Mouse (Mus musculus) embryonic facial prominence, embryonic 12.5 days (tissue): Measurements from ENCODE around the gene Ssc4d. TPM values are rescaled to one million over a fixed set of nuclear protein-coding genes. Genes with fewer than 3 reads are reported as not detected.

Experiments used
- ATAC-seq: fragments of 200-750 bp; cut with Nextera tagmentation; 2 replicates; pipeline ENCODE4 v1.8.0; 2017; ENCODE audit not compliant: insufficient number of reproducible peaks, insufficient read depth, low FRiP score, low TSS enrichment
- H3K27ac ChIP-seq: fragments of 300-500 bp; sonication (generic); 2 replicates; pipeline ENCODE4 v1.5.1; 2016; ENCODE audit warnings: mild to moderate bottlenecking
- H3K27me3 ChIP-seq: fragments of 300-500 bp; sonication (generic); 2 replicates; pipeline ENCODE4 v1.6.1; 2016; ENCODE audit warnings: mild to moderate bottlenecking, moderate library complexity
- H3K36me3 ChIP-seq: fragments of 300-500 bp; sonication (generic); 2 replicates; pipeline ENCODE4 v1.6.1; 2016; ENCODE audit warnings: mild to moderate bottlenecking
- H3K4me1 ChIP-seq: fragments of 300-500 bp; sonication (generic); 2 replicates; pipeline ENCODE4 v1.6.1; 2016
- H3K4me2 ChIP-seq: fragments of 300-500 bp; sonication (generic); replicated peaks from 2 replicates; pipeline ENCODE4 v1.6.1; 2016; ENCODE audit warnings: mild to moderate bottlenecking, moderate library complexity
- H3K4me3 ChIP-seq: fragments of 300-500 bp; sonication (generic); 2 replicates; pipeline ENCODE4 v1.5.1; 2016; ENCODE audit warnings: mild to moderate bottlenecking
- H3K9ac ChIP-seq: fragments of 300-500 bp; sonication (generic); 2 replicates; pipeline ENCODE4 v1.6.1; 2016; ENCODE audit warnings: mild to moderate bottlenecking, moderate library complexity
- H3K9me3 ChIP-seq: fragments of 300-500 bp; sonication (generic); 2 replicates; pipeline ENCODE4 v1.6.1; 2016; ENCODE audit warnings: mild to moderate bottlenecking, moderate library complexity
- WGBS: fragments of 180-500 bp; shearing (Covaris S2); methylation state at CpG from one replicate; pipeline ENCODE4 v1.1.7; 2016; 5-methylcytosine and 5-hydroxymethylcytosine counted together
- polyA plus RNA-seq: library from polyadenylated mRNA; unstranded; fragments of >200 nt; fragmentation: Nextera tagmentation; extraction: Ambion mirVana; gene quantifications from 2 replicates; pipeline ENCODE4 v1.2.1, GENCODE M21; 2016

The Ssc4d gene
- polyA plus RNA-seq, 1 experiment from 2014 or later: 4.7 TPM

DNA sequence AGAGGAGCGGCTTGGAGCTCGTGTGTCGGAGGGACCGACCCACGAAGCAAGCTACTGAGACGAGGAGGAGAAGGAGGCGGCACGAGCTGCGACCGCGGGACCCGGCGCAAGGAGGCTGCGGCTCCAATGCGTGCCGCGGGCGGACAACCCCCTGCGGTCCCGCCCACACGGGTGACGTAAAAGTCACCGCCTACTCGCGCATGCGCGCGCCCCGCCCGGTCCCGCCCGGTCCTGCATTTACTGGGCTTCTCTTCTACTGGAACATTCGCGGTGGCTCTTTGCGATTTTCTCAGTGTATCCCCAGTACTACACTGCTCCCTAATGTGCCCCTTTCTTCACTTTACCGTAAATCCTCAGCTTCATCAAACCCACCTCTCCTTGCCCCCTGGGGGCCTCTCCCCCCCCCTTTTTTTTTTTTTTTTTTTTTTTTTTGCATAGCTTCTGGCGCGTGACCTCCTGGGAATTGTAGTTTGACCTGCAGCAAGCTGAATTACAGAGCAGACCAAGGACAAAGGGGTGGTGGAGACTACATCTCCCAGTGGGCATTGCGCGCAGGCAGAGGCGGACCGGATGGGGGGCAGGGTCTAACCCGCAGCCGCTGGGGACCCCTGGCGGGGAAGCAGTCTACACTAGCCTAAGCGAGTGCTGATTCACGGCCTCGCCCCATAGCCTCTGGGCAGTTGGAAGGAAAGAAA, 39.7 kb downstream of the Ssc4d start, which contains the start of gene Ywhag:
TSS of gene Ywhag (minus strand) at position 136 of the 695 bp plus-strand sequence.
- Histone ChIP-seq H3K9ac (peak within 1 kb of the TSS; percentile 89), H3K27ac (peak within 1 kb of the TSS; percentile 95), H3K9me3 (no peaks in the 10 kb centered on the region), H3K27me3 (no peaks in the 10 kb centered on the region), H3K4me2 (peak within 1 kb of the TSS; percentile 53), H3K36me3 (peaks cover 24% of the 10 kb centered on the region), H3K4me3 (peak within 1 kb of the TSS; percentile 97), H3K4me1 (peaks cover 15% of the 10 kb centered on the region)
- ATAC-seq: peak; percentile 93
- whole genome bisulfite sequencing: under 1% methylated on average over 48 of the region's 48 CpGs

DNA sequence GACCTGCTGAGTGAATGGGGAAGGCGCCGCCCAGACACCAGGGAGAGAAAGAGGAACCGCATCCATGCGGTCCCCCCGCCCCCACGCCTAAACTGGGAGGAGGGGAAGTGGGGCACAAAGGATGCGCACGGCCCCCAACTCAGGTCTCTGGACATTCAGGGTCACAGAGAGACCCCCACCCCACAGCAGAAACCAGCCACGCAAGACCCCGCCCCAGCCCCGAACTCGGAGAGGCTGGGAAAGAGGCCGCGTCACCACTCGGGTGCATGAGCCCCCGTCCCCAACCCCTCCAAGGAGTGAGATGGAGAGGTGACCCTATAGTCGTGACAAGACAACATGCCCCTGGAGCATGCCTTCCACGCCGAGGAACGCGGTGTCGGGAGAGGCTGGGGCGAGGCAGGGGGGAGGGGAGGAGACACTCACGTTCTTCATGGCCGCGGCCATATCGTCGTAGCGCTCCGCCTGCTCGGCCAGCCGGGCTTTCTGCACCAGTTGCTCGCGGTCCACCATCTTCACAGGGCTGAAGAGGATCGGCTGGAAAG, 40.4 kb downstream of the Ssc4d start:
- ATAC-seq: peak; percentile 31
- no peaks in the 10 kb centered on the region for H3K9me3 ChIP-seq
- no peaks in the 10 kb centered on the region for H3K27me3 ChIP-seq
- peak overlapping the region; percentile 97 for H3K4me3 ChIP-seq
- H3K9ac ChIP-seq: peak overlapping the region; percentile 89
- under 1% methylated on average over 35 of the region's 35 CpGs for WGBS
- peaks cover 15% of the 10 kb centered on the region for H3K4me1 ChIP-seq
- peak overlapping the region; percentile 53 for H3K4me2 ChIP-seq
- peaks cover 31% of the 10 kb centered on the region for H3K36me3 ChIP-seq
- H3K27ac ChIP-seq: peak overlapping the region; percentile 95

DNA sequence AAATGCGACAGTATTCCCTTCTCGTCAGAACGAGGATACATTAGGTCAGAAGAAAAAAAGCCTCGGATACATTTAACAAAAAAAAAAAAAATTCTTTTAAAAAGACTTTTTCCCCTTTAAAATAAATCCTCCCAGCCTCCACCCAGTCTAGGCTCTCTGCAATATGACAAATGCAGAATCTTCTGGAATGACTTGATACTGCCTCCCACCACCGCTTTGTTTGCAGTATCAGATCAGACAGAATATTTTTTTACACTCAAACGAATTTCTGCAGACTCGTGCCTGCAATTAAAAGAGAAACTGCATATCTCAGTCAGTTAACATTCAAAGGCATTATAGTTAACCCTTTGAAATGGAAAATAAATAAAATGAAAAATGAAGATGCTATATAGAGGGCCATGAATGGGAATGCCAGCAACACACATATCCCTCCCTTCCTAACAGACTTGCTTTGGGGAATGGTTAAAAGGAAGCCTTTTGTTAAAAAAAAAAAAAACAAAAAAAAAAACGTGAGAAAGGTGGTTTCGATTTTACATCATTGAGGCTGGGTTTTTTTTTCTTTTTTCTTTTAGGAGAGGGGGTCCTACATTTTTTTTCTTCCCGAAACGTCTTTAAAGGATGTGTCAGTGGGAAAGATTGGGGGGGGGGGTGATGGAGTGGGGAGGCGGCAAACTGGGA, 41.0 kb downstream of the Ssc4d start:
- H3K36me3 ChIP-seq: peaks cover 34% of the 10 kb centered on the region
- H3K9ac ChIP-seq: peak overlapping the region; percentile 89
- 13% methylated on average over 11 of the region's 12 CpGs for WGBS
- H3K4me2 ChIP-seq: peak overlapping the region; percentile 53
- peak overlapping the region; percentile 95 for H3K27ac ChIP-seq
- no peaks in the 10 kb centered on the region for H3K9me3 ChIP-seq
- no peak for ATAC-seq
- no peaks in the 10 kb centered on the region for H3K27me3 ChIP-seq
- H3K4me3 ChIP-seq: peak overlapping the region; percentile 97
- H3K4me1 ChIP-seq: peaks cover 15% of the 10 kb centered on the region

DNA sequence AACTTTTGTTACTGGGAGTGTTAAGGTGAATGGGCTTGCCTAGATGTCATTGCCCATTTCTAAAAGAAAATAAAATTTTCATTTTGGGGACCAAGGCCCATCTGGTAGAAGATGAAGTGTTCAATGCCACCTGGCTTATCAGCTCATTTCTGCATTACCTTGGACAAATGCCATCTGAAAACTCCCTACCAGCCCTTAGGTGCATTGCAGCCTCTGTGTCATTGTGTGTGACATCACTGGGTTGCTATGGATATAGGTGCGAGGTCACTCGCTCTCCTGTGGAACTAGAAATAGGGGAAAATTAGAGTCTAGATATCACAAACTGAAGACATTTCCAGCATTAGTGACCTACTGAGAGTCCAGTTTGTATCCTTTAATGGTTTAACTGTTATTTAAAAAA, 42.0 kb downstream of the Ssc4d start:
- H3K27me3 ChIP-seq: no peaks in the 10 kb centered on the region
- H3K4me3 ChIP-seq: no peak overlapping the region
- no peak overlapping the region for H3K27ac ChIP-seq
- H3K4me2 ChIP-seq: peak overlapping the region; percentile 18; the same call in 1 of the 2 replicates
- WGBS: 80% methylated on average over 2 of the region's 2 CpGs
- H3K36me3 ChIP-seq: peaks cover 42% of the 10 kb centered on the region
- H3K4me1 ChIP-seq: peaks cover 15% of the 10 kb centered on the region
- H3K9me3 ChIP-seq: no peaks in the 10 kb centered on the region
- no peak for ATAC-seq
- H3K9ac ChIP-seq: no peak overlapping the region

DNA sequence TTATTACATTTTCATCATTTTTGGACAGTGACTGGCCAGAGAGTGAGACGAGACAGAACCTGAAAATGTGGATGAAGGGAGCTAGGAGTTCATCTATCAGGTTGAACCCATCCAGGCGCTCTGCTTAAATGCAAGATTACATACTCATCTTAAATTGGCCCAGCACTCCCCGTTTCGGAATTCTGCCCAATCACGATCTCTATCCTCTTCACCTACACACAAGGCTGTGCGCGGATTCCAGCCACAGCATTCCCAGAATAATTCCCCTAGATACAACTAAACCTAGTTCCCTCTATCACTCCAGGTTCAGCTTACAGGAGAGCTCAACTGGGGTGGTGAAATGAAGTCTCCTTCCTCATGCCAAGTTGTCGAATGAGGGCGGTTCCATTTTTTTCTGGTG, 42.8 kb downstream of the Ssc4d start:
- H3K4me3 ChIP-seq: no peak overlapping the region
- H3K9me3 ChIP-seq: no peaks in the 10 kb centered on the region
- 94% methylated on average over 9 of the region's 9 CpGs for WGBS
- H3K4me2 ChIP-seq: no peak overlapping the region
- H3K27ac ChIP-seq: no peak overlapping the region
- peaks cover 49% of the 10 kb centered on the region for H3K36me3 ChIP-seq
- H3K27me3 ChIP-seq: no peaks in the 10 kb centered on the region
- H3K4me1 ChIP-seq: peaks cover 15% of the 10 kb centered on the region
- no peak overlapping the region for H3K9ac ChIP-seq
- no peak for ATAC-seq

DNA sequence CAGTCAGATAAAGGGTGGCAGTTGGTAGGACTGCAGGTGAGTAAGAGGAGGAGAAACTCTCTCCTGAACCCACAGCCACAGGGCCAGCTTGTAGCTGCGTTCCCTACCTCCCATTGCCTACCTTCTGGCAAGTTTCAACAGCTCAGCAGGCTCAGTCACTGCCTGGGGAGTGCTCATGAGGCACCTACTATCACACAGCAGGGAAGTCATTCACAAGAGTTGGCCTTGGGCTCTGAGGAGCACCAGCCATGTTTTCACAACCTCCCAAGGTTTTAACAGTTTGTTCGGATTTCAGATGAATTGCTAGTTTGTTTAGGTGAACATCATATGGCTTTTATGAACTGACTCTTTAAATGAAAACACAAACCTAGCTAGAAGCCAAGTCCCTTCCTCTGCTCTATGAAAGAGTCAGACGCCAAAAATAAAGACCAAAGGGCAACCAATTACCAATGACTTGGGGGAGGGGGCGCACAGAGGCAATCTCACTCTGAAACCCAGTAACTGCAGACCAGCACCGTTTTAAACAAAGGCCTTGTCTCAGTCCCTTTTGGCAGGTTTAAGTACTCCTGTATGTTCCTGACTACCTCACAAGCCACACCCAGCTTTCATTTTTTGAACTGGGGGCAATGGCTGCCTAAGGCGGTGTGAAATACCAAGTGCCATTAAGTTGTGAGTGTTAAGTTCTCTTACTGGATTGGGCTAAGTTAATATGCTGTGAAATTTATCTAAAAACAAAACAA, 44.5 kb downstream of the Ssc4d start:
- no peaks in the 10 kb centered on the region for H3K27me3 ChIP-seq
- ATAC-seq: no peak
- no peaks in the 10 kb centered on the region for H3K9me3 ChIP-seq
- H3K9ac ChIP-seq: no peak overlapping the region
- no peak overlapping the region for H3K4me2 ChIP-seq
- H3K27ac ChIP-seq: no peak overlapping the region
- H3K4me3 ChIP-seq: no peak overlapping the region
- 73% methylated on average over 6 of the region's 6 CpGs for WGBS
- peaks cover 11% of the 10 kb centered on the region for H3K4me1 ChIP-seq
- peaks cover 54% of the 10 kb centered on the region for H3K36me3 ChIP-seq

DNA sequence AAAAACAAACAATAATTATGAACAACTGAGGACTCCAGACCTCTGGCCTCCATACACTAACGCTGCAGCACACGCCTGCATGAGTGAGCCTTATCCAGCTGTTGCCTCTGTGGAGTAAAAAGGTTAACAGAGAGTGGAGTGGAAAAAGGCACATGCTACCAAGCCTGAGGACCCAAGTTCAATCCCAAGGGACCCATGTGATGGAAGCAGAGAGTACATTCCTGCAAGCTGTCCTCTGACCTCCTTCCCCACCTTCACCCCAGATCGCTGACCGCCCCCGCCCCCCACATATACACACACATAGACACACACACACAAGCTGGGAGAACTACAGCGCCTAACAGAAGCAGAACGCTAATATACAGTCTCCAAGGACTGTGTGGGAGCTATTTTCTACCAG, 50.4 kb downstream of the Ssc4d start:
- no peaks in the 10 kb centered on the region for H3K4me1 ChIP-seq
- H3K9ac ChIP-seq: no peak overlapping the region
- no peaks in the 10 kb centered on the region for H3K9me3 ChIP-seq
- H3K27ac ChIP-seq: no peak overlapping the region
- H3K4me3 ChIP-seq: no peak overlapping the region
- H3K4me2 ChIP-seq: no peak overlapping the region
- peaks cover 68% of the 10 kb centered on the region for H3K36me3 ChIP-seq
- H3K27me3 ChIP-seq: no peaks in the 10 kb centered on the region
- 95% methylated on average over 7 of the region's 7 CpGs for WGBS
- peak; percentile 23; the same call in 1 of the 2 replicates for ATAC-seq

DNA sequence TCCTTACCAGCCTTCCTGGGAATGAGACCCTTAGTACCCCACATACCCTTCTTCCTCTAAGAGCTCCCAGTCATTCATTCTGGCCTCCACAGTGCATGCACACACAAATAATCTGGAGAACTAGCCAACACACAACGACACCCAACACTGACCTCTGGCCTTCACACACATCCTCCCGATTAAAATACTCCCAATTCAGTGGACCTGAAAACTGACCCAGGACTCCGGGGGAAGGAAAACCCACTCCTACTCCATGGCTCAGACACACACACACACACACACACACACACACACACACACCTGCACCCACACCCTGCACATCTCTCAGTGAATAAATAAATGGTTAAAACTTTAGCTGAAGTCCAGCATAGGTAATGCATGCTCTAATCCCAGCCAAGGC, 54.4 kb downstream of the Ssc4d start:
- no peak overlapping the region for H3K27ac ChIP-seq
- ATAC-seq: no peak
- no peaks in the 10 kb centered on the region for H3K27me3 ChIP-seq
- H3K9me3 ChIP-seq: no peaks in the 10 kb centered on the region
- no peak overlapping the region for H3K4me2 ChIP-seq
- no peaks in the 10 kb centered on the region for H3K4me1 ChIP-seq
- no peak overlapping the region for H3K9ac ChIP-seq
- WGBS: 82% methylated on average over 3 of the region's 3 CpGs
- no peak overlapping the region for H3K4me3 ChIP-seq
- peaks cover 75% of the 10 kb centered on the region for H3K36me3 ChIP-seq

DNA sequence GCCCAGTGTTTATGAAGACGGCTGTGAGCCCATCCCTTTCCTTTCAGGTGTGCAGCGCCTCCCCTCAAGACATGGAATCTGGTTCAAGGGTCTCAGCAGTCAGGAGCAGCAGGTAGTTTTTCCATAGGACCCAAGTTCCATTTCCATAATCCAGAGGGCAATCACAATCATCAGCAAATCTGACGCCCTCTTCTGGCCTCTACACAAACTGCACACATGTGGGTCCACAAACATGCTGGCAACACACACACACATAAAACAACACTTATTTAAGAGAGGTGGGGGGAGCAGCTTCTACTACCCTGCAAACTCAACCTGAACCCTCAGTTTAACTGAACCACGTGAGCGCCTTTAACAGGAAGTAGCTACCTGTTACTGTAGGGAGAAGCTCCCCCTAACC, 55.7 kb downstream of the Ssc4d start:
- H3K4me1 ChIP-seq: no peaks in the 10 kb centered on the region; the same call in 1 of the 2 replicates
- no peak overlapping the region for H3K9ac ChIP-seq
- H3K27me3 ChIP-seq: no peaks in the 10 kb centered on the region
- H3K4me2 ChIP-seq: no peak overlapping the region
- ATAC-seq: no peak
- H3K4me3 ChIP-seq: no peak overlapping the region
- peaks cover 75% of the 10 kb centered on the region for H3K36me3 ChIP-seq
- WGBS: 95% methylated on average over 5 of the region's 5 CpGs
- H3K27ac ChIP-seq: no peak overlapping the region
- H3K9me3 ChIP-seq: no peaks in the 10 kb centered on the region

DNA sequence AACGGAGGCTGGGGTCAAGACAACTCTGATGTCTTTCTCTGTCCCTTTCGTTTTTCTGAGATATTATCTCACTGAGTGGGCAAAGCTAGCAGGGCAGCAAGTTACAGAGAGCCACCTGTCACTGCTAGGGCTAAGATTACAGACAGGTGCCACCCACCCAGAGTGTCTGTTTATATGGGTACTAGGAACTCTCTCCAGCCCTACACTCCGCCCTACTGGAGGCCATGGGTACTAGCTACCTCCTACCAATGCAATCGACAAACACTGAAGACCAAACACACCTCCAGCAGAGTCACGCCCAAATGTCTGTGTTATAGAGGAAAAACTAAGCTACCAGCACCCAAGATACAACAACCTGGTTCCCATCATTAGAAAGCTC, 56.3 kb downstream of the Ssc4d start:
- peaks cover 78% of the 10 kb centered on the region for H3K36me3 ChIP-seq
- no peak overlapping the region for H3K9ac ChIP-seq
- no peak for ATAC-seq

DNA sequence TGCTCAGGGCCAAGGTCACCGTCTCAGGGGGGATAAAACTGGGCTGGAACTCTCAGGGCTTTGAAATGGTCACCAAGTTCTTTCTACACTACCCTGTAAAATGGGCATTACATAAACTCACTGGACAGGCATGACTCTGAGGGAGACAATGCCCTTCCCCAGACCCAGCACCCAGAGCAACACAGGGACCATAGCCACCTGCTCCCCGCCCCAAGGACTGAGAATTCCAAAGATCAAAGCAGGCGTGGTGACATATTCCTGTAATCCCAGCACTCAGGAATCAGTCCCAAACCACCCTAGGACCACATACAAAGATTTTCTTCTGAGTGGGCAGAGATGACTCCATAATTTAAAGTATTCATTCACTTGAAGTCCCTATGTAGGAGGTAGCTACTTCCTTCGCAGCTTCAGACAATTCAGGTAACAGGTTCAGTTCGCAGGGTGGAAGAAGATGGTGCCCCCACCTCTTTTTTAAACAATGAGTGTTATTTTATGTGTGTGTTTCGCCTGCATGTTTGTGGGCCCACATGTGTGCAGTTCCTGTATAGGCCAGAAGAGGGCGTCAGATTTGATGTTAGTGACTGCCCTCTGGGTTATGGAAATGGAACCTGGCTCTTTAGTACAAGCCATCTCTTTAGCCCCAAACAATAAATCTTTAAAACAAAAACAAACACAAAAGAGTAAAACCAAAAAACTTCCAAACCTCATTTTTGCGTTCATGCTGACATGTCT, 56.8 kb downstream of the Ssc4d start:
- Histone ChIP-seq H3K27me3 (no peaks in the 10 kb centered on the region), H3K36me3 (peaks cover 78% of the 10 kb centered on the region), H3K4me1 (no peaks in the 10 kb centered on the region; the same call in 1 of the 2 replicates), H3K4me2 (no peak overlapping the region), H3K9me3 (no peaks in the 10 kb centered on the region), H3K9ac (no peak overlapping the region), H3K27ac (no peak overlapping the region), H3K4me3 (no peak overlapping the region)
- no peak for ATAC-seq
- 93% methylated on average over 8 of the region's 8 CpGs for WGBS

More for the DNA sequence above, 56.3 kb downstream of the Ssc4d start:
- Histone ChIP-seq H3K4me1 (no peaks in the 10 kb centered on the region; the same call in 1 of the 2 replicates), H3K4me3 (no peak overlapping the region), H3K4me2 (no peak overlapping the region), H3K27ac (no peak overlapping the region), H3K9me3 (no peaks in the 10 kb centered on the region), H3K27me3 (no peaks in the 10 kb centered on the region)
- WGBS: 92% methylated on average over 5 of the region's 5 CpGs
